Comparison of ENCODE assay signal across 8 mouse cellular contexts in genomic region chr1:63176604-63177421, GRCm38 (mm10). TPM values are rescaled to one million over a fixed set of nuclear protein-coding genes. Genes with fewer than 3 reads are reported as not detected.
DNase-seq lines count a peak whose midpoint lies in the region; ATAC-seq and TF ChIP-seq lines count a peak whose summit lies in the region.

Gene Eef1b2 (plus strand): TSS chr1:63176825.
Gene Ndufs1 (minus strand): TSS chr1:63176833.

- peaks cover 56% of the 10 kb centered on the region for H3K4me1 ChIP-seq in G1E (ENCODE audit: insufficient read depth, low read depth, low read length)
- peaks cover 26% of the 10 kb centered on the region for H3K4me1 ChIP-seq in forebrain, embryonic 16.5 days (replicated peaks; ENCODE audit: control insufficient read depth, insufficient read depth, low read length)
- peaks cover 16% of the 10 kb centered on the region for H3K4me1 ChIP-seq in lung, embryonic 14.5 days (ENCODE audit: insufficient read depth)
- peaks cover 3% of the 10 kb centered on the region for H3K4me1 ChIP-seq in olfactory bulb, adult 2 months (ENCODE audit: control insufficient read depth, insufficient read depth, low read length)
- H3K4me1 ChIP-seq in thymus, adult 2 months (replicated peaks; ENCODE audit: control insufficient read depth, insufficient read depth, low read length): peaks cover 9% of the 10 kb centered on the region

- H3K4me2 ChIP-seq in forebrain, embryonic 16.5 days (ENCODE audit: low read length): peak within 1 kb of the TSS; percentile 75
- H3K4me2 ChIP-seq in lung, embryonic 14.5 days: peak within 1 kb of the TSS; percentile 89

- TF ChIP-seq POLR2A in olfactory bulb, adult 2 months (IDR thresholded peaks at IDR 0.05; ENCODE audit: insufficient read depth, low read depth, low read length): peak; percentile 50
- peak; percentile 51; the same call in 1 of the 2 replicates for TF ChIP-seq POLR2A in thymus, adult 2 months (IDR thresholded peaks at IDR 0.05; ENCODE audit: control insufficient read depth, extremely low read depth, insufficient read depth, low read length, poor library complexity)

- H3K27ac ChIP-seq in forebrain, embryonic 16.5 days (ENCODE audit: low read length): peak within 1 kb of the TSS; percentile 88
- H3K27ac ChIP-seq in layer of hippocampus, adult 2 months: peak within 1 kb of the TSS; percentile 98
- peak within 1 kb of the TSS; percentile 88 for H3K27ac ChIP-seq in lung, embryonic 14.5 days (ENCODE audit: low read depth)
- H3K27ac ChIP-seq in olfactory bulb, adult 2 months (ENCODE audit: insufficient read depth, low read depth, low read length): peak within 1 kb of the TSS; percentile 91
- peak within 1 kb of the TSS; percentile 51 for H3K27ac ChIP-seq in thymus, adult 2 months (ENCODE audit: control insufficient read depth, insufficient read depth, low read length)

- WGBS in forebrain, embryonic 16.5 days: under 1% methylated on average over 72 of the region's 72 CpGs
- under 1% methylated on average over 72 of the region's 72 CpGs for WGBS in lung, embryonic 14.5 days
- WGBS in olfactory bulb, adult 2 months: under 1% methylated on average over 72 of the region's 72 CpGs
- WGBS in thymus, adult 2 months: under 1% methylated on average over 72 of the region's 72 CpGs

- H3K4me3 ChIP-seq in G1E (ENCODE audit: low read depth, low read length): peak within 1 kb of the TSS; percentile 93
- peak within 1 kb of the TSS; percentile 93 for H3K4me3 ChIP-seq in forebrain, embryonic 16.5 days (replicated peaks; ENCODE audit: low read length)
- H3K4me3 ChIP-seq in layer of hippocampus, adult 2 months: peak within 1 kb of the TSS; percentile 99
- peak within 1 kb of the TSS; percentile 97 for H3K4me3 ChIP-seq in lung, embryonic 14.5 days (ENCODE audit: low read depth, low read length)
- H3K4me3 ChIP-seq in olfactory bulb, adult 2 months (ENCODE audit: insufficient read depth, low read depth, low read length): peak within 1 kb of the TSS; percentile 77
- peak within 1 kb of the TSS; percentile 83 for H3K4me3 ChIP-seq in thymus, adult 2 months (ENCODE audit: control insufficient read depth, insufficient read depth, low read length)

- H3K9ac ChIP-seq in forebrain, embryonic 16.5 days (replicated peaks; ENCODE audit: low read depth, low read length): peak within 1 kb of the TSS; percentile 94
- peak within 1 kb of the TSS; percentile 92 for H3K9ac ChIP-seq in lung, embryonic 14.5 days

- H3K27me3 ChIP-seq in G1E (ENCODE audit: insufficient read depth, low read length): no peaks in the 10 kb centered on the region
- H3K27me3 ChIP-seq in forebrain, embryonic 16.5 days (replicated peaks; ENCODE audit: control insufficient read depth, insufficient read depth, low read length): no peaks in the 10 kb centered on the region
- no peaks in the 10 kb centered on the region for H3K27me3 ChIP-seq in lung, embryonic 14.5 days (ENCODE audit: insufficient read depth, low read length)
- H3K27me3 ChIP-seq in thymus, adult 2 months (ENCODE audit: control insufficient read depth, insufficient read depth, low read length): no peaks in the 10 kb centered on the region

- DNase-seq in G1E (ENCODE audit: low spot score): peak; percentile 87
- peak; percentile 97 to 99 for DNase-seq in cerebellum, adult 18-20 months
- DNase-seq in heart, postnatal 36 days: peak; percentile 95 to 96
- DNase-seq in layer of hippocampus, adult 2 months (ENCODE audit: low spot score in 2 of 2): peak; percentile 98
- peak; percentile 99 for DNase-seq in lung, embryonic 14.5 days
- peak; percentile 99 for DNase-seq in thymus, adult 2 months

- no peak for TF ChIP-seq CTCF in G1E (IDR thresholded peaks at IDR 0.05; ENCODE audit: low read depth, low read length)
- TF ChIP-seq CTCF in layer of hippocampus, adult 2 months (conservative IDR thresholded peaks at IDR 0.05): no peak
- TF ChIP-seq CTCF in lung, embryonic 14.5 days (IDR thresholded peaks at IDR 0.05; ENCODE audit: low read depth): no peak
- no peak for TF ChIP-seq CTCF in olfactory bulb, adult 2 months (IDR thresholded peaks at IDR 0.05; ENCODE audit: insufficient read depth, low read depth, low read length)
- TF ChIP-seq CTCF in thymus, adult 2 months (IDR thresholded peaks at IDR 0.05; ENCODE audit: borderline replicate concordance, control insufficient read depth, extremely low read depth, insufficient read depth, low read length, poor library complexity): peak; percentile 41; the same call in 1 of the 2 replicates

- H3K36me3 ChIP-seq in G1E (replicated peaks): peaks cover 59% of the 10 kb centered on the region
- peaks cover 6% of the 10 kb centered on the region for H3K36me3 ChIP-seq in forebrain, embryonic 16.5 days (ENCODE audit: control insufficient read depth, insufficient read depth)
- H3K36me3 ChIP-seq in lung, embryonic 14.5 days (ENCODE audit: insufficient read depth): peaks cover 37% of the 10 kb centered on the region
- peaks cover 14% of the 10 kb centered on the region for H3K36me3 ChIP-seq in thymus, adult 2 months (ENCODE audit: control insufficient read depth, insufficient read depth, low read length)

- peak; percentile 67 for ATAC-seq in G1E (ENCODE audit: extremely low read depth, insufficient number of reproducible peaks, low FRiP score, poor library complexity, severe bottlenecking)
- peak; percentile 88 for ATAC-seq in forebrain, embryonic 16.5 days
- peak; percentile 88 for ATAC-seq in lung, embryonic 14.5 days (ENCODE audit: insufficient read depth)

- intact Hi-C loops in heart, postnatal 36 days (cut with DNase I): no loop called here

- H3K9me3 ChIP-seq in G1E (replicated peaks): no peaks in the 10 kb centered on the region
- no peaks in the 10 kb centered on the region for H3K9me3 ChIP-seq in forebrain, embryonic 16.5 days (ENCODE audit: control insufficient read depth, low read length)
- no peaks in the 10 kb centered on the region for H3K9me3 ChIP-seq in lung, embryonic 14.5 days (ENCODE audit: low read depth, low read length)

RNA-seq across cellular contexts. Expression of gene Eef1b2, which starts in this region (rescaled TPM):
- total RNA-seq in G1E (2014; fragmentation: Nextera tagmentation): 533 and 593 TPM in 2 replicates
- 2,744 and 2,961 TPM in 2 replicates for total RNA-seq in G1E (2017)
- 380 and 673 TPM in 2 replicates for polyA plus RNA-seq in G1E (2012)
- 423 and 472 TPM in 2 replicates for polyA plus RNA-seq in forebrain, embryonic 16.5 days (2015; fragmentation: Nextera tagmentation; extraction: Ambion mirVana)
- total RNA-seq in heart, postnatal 36 days (2021): 100 to 1,000 TPM; 413 to 418 TPM
- total RNA-seq in layer of hippocampus, adult 2 months (2021): 100 to 1,000 TPM; 343 to 345 TPM
- polyA plus RNA-seq in lung, embryonic 14.5 days (2014; fragmentation: Nextera tagmentation; extraction: Ambion mirVana): 660 and 695 TPM in 2 replicates
- polyA plus RNA-seq in olfactory bulb, adult 2 months (2012; ENCODE audit: insufficient read depth, insufficient read length, low replicate concordance, missing spikeins): not detected in 2 replicates
- polyA plus RNA-seq in thymus, adult 2 months (2012; rRNA removed): 602 and 607 TPM in 2 replicates

RNA-seq across cellular contexts. Expression of gene Ndufs1, which starts in this region (rescaled TPM):
- total RNA-seq in G1E (2014; fragmentation: Nextera tagmentation): 176 and 217 TPM in 2 replicates
- 301 and 302 TPM in 2 replicates for total RNA-seq in G1E (2017)
- 57.4 and 85.7 TPM in 2 replicates for polyA plus RNA-seq in G1E (2012)
- polyA plus RNA-seq in forebrain, embryonic 16.5 days (2015; fragmentation: Nextera tagmentation; extraction: Ambion mirVana): 125 and 128 TPM in 2 replicates
- 100 to 1,000 TPM; 846 to 857 TPM for total RNA-seq in heart, postnatal 36 days (2021)
- 100 to 1,000 TPM; 153 to 155 TPM for total RNA-seq in layer of hippocampus, adult 2 months (2021)
- polyA plus RNA-seq in lung, embryonic 14.5 days (2014; fragmentation: Nextera tagmentation; extraction: Ambion mirVana): 132 and 135 TPM in 2 replicates
- polyA plus RNA-seq in olfactory bulb, adult 2 months (2012; ENCODE audit: insufficient read depth, insufficient read length, low replicate concordance, missing spikeins): not detected in 2 replicates
- 36.2 and 51.5 TPM in 2 replicates for polyA plus RNA-seq in thymus, adult 2 months (2012; rRNA removed)

Comparison
In these comparisons a context has a peak if more than half of its experiments do, and no peak if none do; other contexts are left out.
1. Peak in every context shown above with its lines: DNase-seq, ATAC-seq, H3K4me3 ChIP-seq and H3K27ac ChIP-seq.